Mouse (Mus musculus) forebrain, embryonic 10.5 days (tissue): ENCODE data around the gene Rrp36. TPM values are rescaled to one million over a fixed set of nuclear protein-coding genes. Genes with fewer than 3 reads are reported as not detected.

Experiments used
- DNase-seq: peaks from one replicate; pipeline ENCODE4 v3.0.0-alpha.2; 2017; ENCODE audit warnings: low spot score; ENCODE audit errors: extremely low spot score
- H3K27ac ChIP-seq: fragments of 300-500 bp; sonication (generic); 2 replicates; pipeline ENCODE4 v1.5.1; 2016; ENCODE audit warnings: mild to moderate bottlenecking
- H3K27me3 ChIP-seq: fragments of 300-500 bp; sonication (generic); 2 replicates; pipeline ENCODE4 v1.6.1; 2016; ENCODE audit warnings: mild to moderate bottlenecking; ENCODE audit not compliant: poor library complexity, severe bottlenecking
- H3K36me3 ChIP-seq: fragments of 300-500 bp; sonication (generic); replicated peaks from 2 replicates; pipeline ENCODE4 v1.6.1; 2016; ENCODE audit warnings: mild to moderate bottlenecking, moderate library complexity
- H3K4me1 ChIP-seq: fragments of 300-500 bp; sonication (generic); 2 replicates; pipeline ENCODE4 v1.6.1; 2016
- H3K4me3 ChIP-seq: fragments of 300-500 bp; sonication (generic); 2 replicates; pipeline ENCODE4 v1.5.1; 2016; ENCODE audit warnings: mild to moderate bottlenecking, moderate library complexity
- H3K9me3 ChIP-seq: fragments of 300-500 bp; sonication (generic); 2 replicates; pipeline ENCODE4 v1.6.1; 2016; ENCODE audit warnings: mild to moderate bottlenecking, moderate library complexity
- WGBS: fragments of 180-500 bp; shearing (Covaris S2); methylation state at CpG from one replicate; pipeline ENCODE4 v1.1.7; 2016; 5-methylcytosine and 5-hydroxymethylcytosine counted together
- polyA plus RNA-seq: library from polyadenylated mRNA; unstranded; fragments of >200 nt; fragmentation: Nextera tagmentation; extraction: Ambion mirVana; gene quantifications from 2 replicates; pipeline ENCODE4 v1.2.1, GENCODE M21; 2016

The Rrp36 gene
- polyA plus RNA-seq = 69.0 and 70.1 TPM in 2 replicates

- peaks cover 82% of the 10 kb centered on the region for H3K36me3 ChIP-seq
- DNase-seq = peak; percentile 94
- H3K4me3 ChIP-seq = peak within 1 kb of the TSS; percentile 87
- H3K27ac ChIP-seq = peak within 1 kb of the TSS; percentile 89
- H3K4me1 ChIP-seq = peaks cover 33% of the 10 kb centered on the region
- under 1% methylated on average over 43 of the region's 43 CpGs for WGBS
- no peaks in the 10 kb centered on the region for H3K27me3 ChIP-seq
- H3K9me3 ChIP-seq = no peaks in the 10 kb centered on the region
Measured at GRCm38 (mm10) chr17:46673850-46674529, at the start of gene Rrp36. TSS of gene Rrp36 (minus strand) at chr17:46674352.

GRCm38 (mm10) chr17:46721077-46721476, 46.9 kb upstream of the Rrp36 start:
- no peak for DNase-seq
- peaks cover 73% of the 10 kb centered on the region for H3K36me3 ChIP-seq
- H3K4me3 ChIP-seq = no peak overlapping the region
- no peaks in the 10 kb centered on the region for H3K9me3 ChIP-seq
- H3K27ac ChIP-seq = no peak overlapping the region
- H3K4me1 ChIP-seq = peaks cover 4% of the 10 kb centered on the region
- WGBS = 93% methylated on average over 7 of the region's 7 CpGs
- no peaks in the 10 kb centered on the region for H3K27me3 ChIP-seq

GRCm38 (mm10) chr17:46714756-46715481, 40.8 kb upstream of the Rrp36 start:
- WGBS = 95% methylated on average over 11 of the region's 11 CpGs

GRCm38 (mm10) chr17:46713849-46714248, 39.7 kb upstream of the Rrp36 start:
- Histone ChIP-seq H3K27ac (no peak overlapping the region), H3K27me3 (no peaks in the 10 kb centered on the region), H3K36me3 (peaks cover 47% of the 10 kb centered on the region), H3K4me1 (peaks cover 26% of the 10 kb centered on the region), H3K9me3 (no peaks in the 10 kb centered on the region), H3K4me3 (no peak overlapping the region)
- DNase-seq = no peak
- WGBS = 94% methylated on average over 9 of the region's 9 CpGs

More at GRCm38 (mm10) chr17:46714756-46715481, 40.8 kb upstream of the Rrp36 start:
- Histone ChIP-seq H3K27me3 (no peaks in the 10 kb centered on the region), H3K4me3 (no peak overlapping the region), H3K27ac (no peak overlapping the region), H3K9me3 (no peaks in the 10 kb centered on the region), H3K36me3 (peaks cover 47% of the 10 kb centered on the region), H3K4me1 (peaks cover 26% of the 10 kb centered on the region)
- DNase-seq = no peak

- peaks cover 45% of the 10 kb centered on the region for H3K36me3 ChIP-seq
- WGBS = 83% methylated on average over 7 of the region's 7 CpGs
- H3K27me3 ChIP-seq = no peaks in the 10 kb centered on the region
- no peak for DNase-seq
- peak overlapping the region; percentile 97 for H3K4me3 ChIP-seq
- no peak overlapping the region; the same call in 1 of the 2 replicates for H3K27ac ChIP-seq
- peaks cover 26% of the 10 kb centered on the region for H3K4me1 ChIP-seq
- H3K9me3 ChIP-seq = no peaks in the 10 kb centered on the region
Measured at GRCm38 (mm10) chr17:46712442-46712841, 38.3 kb upstream of the Rrp36 start.

GRCm38 (mm10) chr17:46711612-46712271, 37.6 kb upstream of the Rrp36 start:
- Histone ChIP-seq H3K36me3 (peaks cover 38% of the 10 kb centered on the region), H3K4me1 (peaks cover 30% of the 10 kb centered on the region), H3K27ac (peak overlapping the region; percentile 87), H3K4me3 (peak overlapping the region; percentile 97), H3K27me3 (no peaks in the 10 kb centered on the region), H3K9me3 (no peaks in the 10 kb centered on the region)
- WGBS = under 1% methylated on average over 76 of the region's 76 CpGs
- DNase-seq = no peak

- Histone ChIP-seq H3K27ac (peak within 1 kb of the TSS; percentile 87), H3K9me3 (no peaks in the 10 kb centered on the region), H3K27me3 (no peaks in the 10 kb centered on the region), H3K36me3 (peaks cover 32% of the 10 kb centered on the region), H3K4me3 (peak within 1 kb of the TSS; percentile 97), H3K4me1 (peaks cover 37% of the 10 kb centered on the region)
- 7% methylated on average over 36 of the region's 36 CpGs for WGBS
- peak; percentile 94 for DNase-seq
Measured at GRCm38 (mm10) chr17:46710959-46711597, 36.9 kb upstream of the Rrp36 start, which contains the start of gene Pex6. TSS of gene Pex6 (plus strand) at chr17:46711463.

GRCm38 (mm10) chr17:46706375-46707089, 32.4 kb upstream of the Rrp36 start:
- H3K27ac ChIP-seq = no peak overlapping the region

GRCm38 (mm10) chr17:46704887-46705835, 31.0 kb upstream of the Rrp36 start, which contains the start of gene Ppp2r5d:
TSS of gene Ppp2r5d (minus strand) at chr17:46705111.
- Histone ChIP-seq H3K36me3 (peaks cover 22% of the 10 kb centered on the region), H3K27me3 (no peaks in the 10 kb centered on the region), H3K4me3 (peak within 1 kb of the TSS; percentile 94), H3K4me1 (peaks cover 55% of the 10 kb centered on the region), H3K27ac (peak within 1 kb of the TSS; percentile 96), H3K9me3 (no peaks in the 10 kb centered on the region)
- DNase-seq = peak; percentile 95
- 1% methylated on average over 48 of the region's 48 CpGs for WGBS

More at GRCm38 (mm10) chr17:46706375-46707089, 32.4 kb upstream of the Rrp36 start:
- 93% methylated on average over 14 of the region's 14 CpGs for WGBS
- Histone ChIP-seq H3K36me3 (peaks cover 8% of the 10 kb centered on the region), H3K27me3 (no peaks in the 10 kb centered on the region), H3K4me1 (peaks cover 57% of the 10 kb centered on the region), H3K4me3 (peak overlapping the region; percentile 94; the same call in 1 of the 2 replicates), H3K9me3 (no peaks in the 10 kb centered on the region)
- DNase-seq = no peak

GRCm38 (mm10) chr17:46703971-46704886, 30.1 kb upstream of the Rrp36 start:
- no peaks in the 10 kb centered on the region for H3K9me3 ChIP-seq
- H3K4me1 ChIP-seq = peaks cover 55% of the 10 kb centered on the region
- H3K27ac ChIP-seq = peak overlapping the region; percentile 96
- peaks cover 31% of the 10 kb centered on the region for H3K36me3 ChIP-seq
- no peaks in the 10 kb centered on the region for H3K27me3 ChIP-seq
- WGBS = 5% methylated on average over 40 of the region's 41 CpGs
- no peak for DNase-seq
- H3K4me3 ChIP-seq = peak overlapping the region; percentile 94
